Mouse (Mus musculus): ENCODE results near the gene C1qtnf7.

Gene C1qtnf7

GRCm38 (mm10) chr5:43621575-43622299, 106.4 kb downstream of the C1qtnf7 start:
- no peak for DNase-seq

- DNase-seq: no peak
Observed at GRCm38 (mm10) chr5:43625407-43625806, 110.1 kb downstream of the C1qtnf7 start.

GRCm38 (mm10) chr5:43634071-43634601, 118.8 kb downstream of the C1qtnf7 start:
- DNase-seq: no peak

DNA sequence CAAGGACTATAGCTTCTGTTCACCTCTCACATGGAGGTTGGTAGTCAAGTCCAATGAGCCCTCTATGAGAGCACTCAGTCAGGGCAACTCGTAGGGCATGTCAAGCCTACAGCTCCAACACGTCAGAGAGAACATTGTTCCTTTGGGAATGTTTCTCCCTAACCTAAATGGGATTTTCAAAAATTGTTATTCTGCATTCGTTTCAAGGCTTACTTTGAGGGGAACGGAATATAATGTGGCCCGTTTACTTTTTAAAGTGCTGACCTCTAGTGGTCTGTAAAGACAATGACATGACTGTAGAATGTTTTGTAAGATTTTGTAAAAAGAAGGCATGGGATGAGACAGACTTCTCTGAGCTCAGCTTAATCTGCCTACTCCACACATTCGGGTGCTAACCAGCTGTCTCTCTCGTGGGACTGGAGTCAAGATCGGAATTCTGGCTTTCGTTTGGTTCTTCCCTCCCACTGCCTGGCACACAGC, 119.3 kb downstream of the C1qtnf7 start:
- DNase-seq: no peak

GRCm38 (mm10) chr5:43645020-43645419, 129.7 kb downstream of the C1qtnf7 start:
- DNase-seq: no peak

DNA sequence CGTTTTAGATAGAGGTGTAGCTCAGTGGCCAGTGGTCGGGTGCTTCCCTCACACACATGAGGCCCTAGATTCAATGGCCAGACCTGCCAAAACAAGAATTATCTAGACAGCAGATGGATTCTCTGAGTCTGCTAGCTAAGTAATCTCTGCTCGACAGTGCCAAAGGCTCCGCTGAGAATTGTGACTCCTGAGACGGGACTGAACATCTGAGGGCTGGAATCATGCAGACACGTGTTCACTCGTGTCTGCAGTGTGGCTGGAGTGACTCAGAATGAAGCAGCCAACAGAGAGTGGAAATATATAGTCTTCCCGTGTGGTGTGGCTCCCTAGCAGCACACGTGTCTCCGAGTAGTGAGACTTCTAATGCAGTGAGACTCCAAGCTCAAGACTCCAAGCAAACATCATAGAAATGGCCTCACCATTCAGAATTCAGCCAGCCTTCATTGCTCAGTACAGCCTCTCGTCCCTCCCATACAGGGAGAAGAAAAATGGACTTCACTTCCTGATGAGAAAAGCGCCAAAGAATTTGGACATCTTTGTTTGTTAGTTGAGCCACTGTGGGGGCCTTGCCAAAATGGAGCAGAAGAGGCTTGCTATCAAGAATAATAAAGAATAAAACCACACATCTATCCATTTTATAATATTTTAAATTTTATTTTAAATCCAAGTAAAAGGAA, 131.9 kb downstream of the C1qtnf7 start:
- DNase-seq: no peak

DNA sequence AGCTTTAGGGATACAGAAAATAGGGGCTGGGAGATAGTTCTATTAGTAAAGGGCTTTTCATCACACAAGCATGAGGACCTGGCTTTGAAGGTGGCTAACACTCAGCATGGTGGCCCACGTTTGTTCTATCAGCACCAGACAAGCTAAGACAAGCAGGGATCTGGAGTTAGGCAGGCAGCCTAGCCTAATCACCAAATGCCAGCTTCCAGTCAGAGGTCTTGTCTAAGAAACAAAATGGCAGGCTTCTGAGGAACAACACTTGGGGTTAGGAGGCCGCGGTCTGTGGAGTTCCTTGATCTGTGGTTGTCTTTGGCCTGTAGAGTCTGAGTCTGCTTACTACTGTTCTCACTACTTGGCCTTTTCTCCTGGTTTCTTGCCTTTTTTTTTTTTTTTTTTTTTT, 146.2 kb downstream of the C1qtnf7 start:
- DNase-seq: no peak

DNA sequence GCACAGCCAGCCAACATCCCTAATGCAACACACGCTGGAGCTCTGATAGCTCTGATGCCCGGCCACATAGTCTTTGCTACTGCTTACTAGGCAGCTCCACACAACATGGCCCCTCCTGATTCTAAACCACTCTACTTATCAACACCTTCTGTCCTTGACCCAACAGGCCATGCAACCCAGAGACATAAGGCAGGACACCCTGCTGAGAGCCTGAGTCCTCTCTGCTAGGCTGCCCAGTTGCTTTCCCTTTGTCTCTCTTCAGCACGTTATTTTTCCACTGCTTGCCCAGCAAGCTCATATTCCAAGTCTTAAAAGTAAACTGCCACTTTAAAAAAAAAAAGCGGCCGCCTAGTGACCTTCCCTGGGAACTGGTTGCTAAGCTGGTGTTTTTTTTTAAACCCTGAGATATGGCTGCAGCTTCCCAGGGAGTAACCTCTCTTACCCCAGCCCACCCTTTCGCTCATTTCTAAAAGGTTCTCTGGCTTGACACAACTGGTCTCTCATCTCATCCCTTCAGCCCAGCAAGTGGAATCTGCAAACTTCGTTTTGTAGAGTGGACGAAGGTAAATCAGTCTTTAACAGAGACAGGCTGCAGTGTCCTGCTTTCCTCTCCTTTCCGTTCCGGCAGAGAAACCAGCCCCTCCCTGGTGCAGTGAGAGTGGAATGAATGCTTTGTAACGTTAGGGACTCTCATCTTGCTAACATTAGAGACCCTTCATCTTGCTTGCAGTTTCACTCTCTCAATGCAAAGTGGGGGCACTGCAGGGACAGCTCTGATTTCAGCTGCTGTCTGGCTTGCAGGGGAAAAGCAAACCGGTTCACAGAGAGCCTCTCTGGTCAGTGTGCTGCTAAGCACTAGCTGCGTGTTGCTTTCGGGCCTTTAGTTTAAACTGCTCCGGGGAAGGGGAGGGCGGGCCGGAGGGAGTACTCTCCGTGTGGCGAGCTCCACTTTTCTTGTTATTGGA, 146.9 kb downstream of the C1qtnf7 start, which contains the start of gene Cc2d2a:
Cc2d2a (plus strand) TSS at position 350 of the 965 bp plus-strand sequence.
- DNase-seq: peak; percentile 26

GRCm38 (mm10) chr5:43663531-43663930, 148.2 kb downstream of the C1qtnf7 start:
- no peak for DNase-seq

GRCm38 (mm10) chr5:43665144-43665543, 149.8 kb downstream of the C1qtnf7 start:
- no peak for DNase-seq
